Mouse (Mus musculus): ENCODE data around the gene Notum.

Gene Notum

GRCm38 (mm10) chr11:120672687-120673593 lies 12.0 kb upstream of the Notum start, which contains the start of gene Aspscr1:
Aspscr1 (plus strand) TSS chr11:120672973.
- DNase-seq = peak; percentile 98

- no peak for DNase-seq
These were observed 5.6 kb upstream of the Notum start for GRCm38 (mm10) chr11:120666617-120667016.

GRCm38 (mm10) chr11:120665406-120665805 lies 4.4 kb upstream of the Notum start:
- no peak for DNase-seq

- no peak for DNase-seq
These were observed 2.7 kb upstream of the Notum start for GRCm38 (mm10) chr11:120663714-120664113.

GRCm38 (mm10) chr11:120662759-120663158 lies 1.8 kb upstream of the Notum start:
- DNase-seq = no peak

- peak; percentile 64 for DNase-seq
These were observed 487 bp downstream of the Notum start for GRCm38 (mm10) chr11:120660301-120661075.

- DNase-seq = peak; percentile 62
These were observed 1.3 kb downstream of the Notum start for GRCm38 (mm10) chr11:120659509-120660300.

- peak; percentile 88 for DNase-seq
These were observed 2.0 kb downstream of the Notum start for GRCm38 (mm10) chr11:120658876-120659410.

- peak; percentile 51 for DNase-seq
These were observed 3.7 kb downstream of the Notum start for GRCm38 (mm10) chr11:120657301-120657700.

GRCm38 (mm10) chr11:120654741-120655140 lies 6.2 kb downstream of the Notum start:
- no peak for DNase-seq

- no peak for DNase-seq
These were observed 9.1 kb downstream of the Notum start for GRCm38 (mm10) chr11:120651872-120652271.

GRCm38 (mm10) chr11:120648001-120648476 lies 12.9 kb downstream of the Notum start, which contains the start of gene Myadml2:
Myadml2 (minus strand) TSS chr11:120648158.
- DNase-seq = no peak

- DNase-seq = no peak
These were observed 13.7 kb downstream of the Notum start for GRCm38 (mm10) chr11:120647047-120647830.

GRCm38 (mm10) chr11:120643601-120643987 lies 17.4 kb downstream of the Notum start, which contains the start of gene Pycr1:
Pycr1 (minus strand) TSS chr11:120643769.
- peak; percentile 93 for DNase-seq

GRCm38 (mm10) chr11:120642939-120643600 lies 17.9 kb downstream of the Notum start:
- DNase-seq = no peak

- no peak for DNase-seq
These were observed 19.1 kb downstream of the Notum start for GRCm38 (mm10) chr11:120641869-120642268.

GRCm38 (mm10) chr11:120641255-120641654 lies 19.7 kb downstream of the Notum start:
- DNase-seq = no peak

- no peak for DNase-seq
These were observed 26.2 kb downstream of the Notum start for GRCm38 (mm10) chr11:120634810-120635209.

GRCm38 (mm10) chr11:120633520-120634343 lies 27.2 kb downstream of the Notum start, which contains the start of gene Mafg:
Mafg (minus strand) TSS chr11:120633600.
- DNase-seq = peak; percentile 93

Measured in kidney, adult 18-20 months (tissue).